Mouse (Mus musculus): ENCODE results near the gene Fgd3.
A peak's percentile ranks its signal among the peaks of the same experiment; 100 is the strongest.

Gene Fgd3

GRCm38 (mm10) chr13:49306771-49307310 is 13.3 kb downstream of the Fgd3 start:
- no peak for DNase-seq (ENCODE audit: low read depth, low spot score)

GRCm38 (mm10) chr13:49300771-49301170 is 19.3 kb downstream of the Fgd3 start:
- DNase-seq (ENCODE audit: low read depth, low spot score), result no peak

GRCm38 (mm10) chr13:49298514-49299381 is 21.4 kb downstream of the Fgd3 start:
- DNase-seq (ENCODE audit: low read depth, low spot score), result no peak

GRCm38 (mm10) chr13:49296270-49296669 is 23.8 kb downstream of the Fgd3 start:
- no peak for DNase-seq (ENCODE audit: low read depth, low spot score)

GRCm38 (mm10) chr13:49294108-49294507 is 26.0 kb downstream of the Fgd3 start:
- no peak for DNase-seq (ENCODE audit: low read depth, low spot score)

GRCm38 (mm10) chr13:49291949-49292348 is 28.2 kb downstream of the Fgd3 start:
- DNase-seq (ENCODE audit: low read depth, low spot score), result no peak

GRCm38 (mm10) chr13:49291398-49291797 is 28.7 kb downstream of the Fgd3 start:
- DNase-seq (ENCODE audit: low read depth, low spot score), result peak; percentile 9

GRCm38 (mm10) chr13:49287224-49287623 is 32.9 kb downstream of the Fgd3 start:
- DNase-seq (ENCODE audit: low read depth, low spot score), result no peak

GRCm38 (mm10) chr13:49286750-49287149 is 33.4 kb downstream of the Fgd3 start:
- DNase-seq (ENCODE audit: low read depth, low spot score), result no peak

GRCm38 (mm10) chr13:49283686-49284085 is 36.4 kb downstream of the Fgd3 start:
- DNase-seq (ENCODE audit: low read depth, low spot score), result no peak

- DNase-seq (ENCODE audit: low read depth, low spot score), result no peak
These were observed 37.9 kb downstream of the Fgd3 start for GRCm38 (mm10) chr13:49282168-49282567.

- DNase-seq (ENCODE audit: low read depth, low spot score), result no peak
These were observed 48.0 kb downstream of the Fgd3 start for GRCm38 (mm10) chr13:49271831-49272765.

- DNase-seq (ENCODE audit: low read depth, low spot score), result no peak
These were observed 49.6 kb downstream of the Fgd3 start for GRCm38 (mm10) chr13:49270500-49270899.

GRCm38 (mm10) chr13:49267645-49268044 is 52.5 kb downstream of the Fgd3 start:
- no peak for DNase-seq (ENCODE audit: low read depth, low spot score)

- DNase-seq (ENCODE audit: low read depth, low spot score), result no peak
These were observed 59.9 kb downstream of the Fgd3 start for GRCm38 (mm10) chr13:49260036-49260722.

- no peak for DNase-seq (ENCODE audit: low read depth, low spot score)
These were observed 62.2 kb downstream of the Fgd3 start for GRCm38 (mm10) chr13:49257819-49258313.

GRCm38 (mm10) chr13:49252746-49253145 is 67.4 kb downstream of the Fgd3 start:
- DNase-seq (ENCODE audit: low read depth, low spot score), result no peak

- no peak for DNase-seq (ENCODE audit: low read depth, low spot score)
These were observed 68.0 kb downstream of the Fgd3 start for GRCm38 (mm10) chr13:49252113-49252512.

- peak; percentile 63 for DNase-seq (ENCODE audit: low read depth, low spot score)
These were observed 69.2 kb downstream of the Fgd3 start for GRCm38 (mm10) chr13:49250716-49251517.

GRCm38 (mm10) chr13:49249634-49250033 is 70.5 kb downstream of the Fgd3 start:
- no peak for DNase-seq (ENCODE audit: low read depth, low spot score)
